Mouse (Mus musculus): ENCODE measurements at regions not wholly inside any gene's neighbourhood (a gene's known extent, or its start where the extent isn't known, plus 50 kb on each side); places are given as distances from the start of the nearest gene placed in this dataset.

GRCm38 (mm10) chr8:8241755-8242501, 419.1 kb downstream of the Efnb2 start:
- TF ChIP-seq CTCF (IDR thresholded peaks at IDR 0.05; ENCODE audit: low read depth, low read length) (no peak), EP300 (IDR thresholded peaks at IDR 0.05; ENCODE audit: insufficient read depth, low read depth, low read length) (no peak)
